Mouse (Mus musculus): ENCODE data around the gene Nrip3.

DNA sequence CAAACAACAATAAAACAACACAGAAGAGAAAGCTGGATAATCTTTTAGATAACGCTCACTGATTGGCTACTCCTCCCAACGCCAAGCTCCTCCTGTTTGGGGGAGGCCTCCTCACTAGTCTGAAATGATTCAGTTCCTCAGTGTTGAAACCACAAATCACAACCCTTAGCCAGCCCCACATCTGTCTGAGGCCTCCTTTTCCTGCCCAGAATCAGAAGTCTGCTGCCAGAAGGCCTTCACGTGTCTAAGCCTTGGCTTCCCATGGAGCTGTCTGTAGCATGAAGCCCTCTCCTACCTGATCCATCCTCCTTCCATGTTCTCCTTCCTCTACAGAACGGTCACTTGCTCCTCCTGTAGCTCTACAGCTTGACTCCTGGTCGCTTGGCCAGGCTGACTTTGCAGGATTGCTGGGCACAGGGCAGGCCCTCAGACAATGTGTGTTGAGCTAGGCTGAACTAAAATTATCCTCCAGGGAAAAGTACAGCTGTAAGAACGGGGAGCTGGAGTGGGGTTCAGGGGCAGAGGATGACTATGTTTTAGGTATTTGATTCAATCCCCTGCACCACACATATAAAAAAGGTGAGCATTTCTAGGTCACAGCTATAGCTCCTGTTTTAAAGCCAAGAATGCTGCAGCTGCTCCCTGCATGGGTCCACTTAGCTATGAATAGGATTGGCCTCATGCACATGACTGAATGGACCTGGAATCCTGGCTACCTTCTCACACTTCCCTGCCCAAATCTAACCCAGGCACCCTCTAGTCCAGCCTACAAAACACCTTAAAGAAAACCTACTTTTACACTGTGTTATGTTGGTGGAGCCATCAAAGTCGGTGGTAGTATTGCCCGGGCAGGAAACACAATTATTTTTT lies 26.0 kb upstream of the Nrip3 start:
- no peak for TF ChIP-seq POLR2A (IDR thresholded peaks at IDR 0.05; ENCODE audit: borderline replicate concordance, low read depth, low read length)
- TF ChIP-seq CTCF (IDR thresholded peaks at IDR 0.05; ENCODE audit: low read depth, low read length), result no peak

Data from bone marrow macrophage, adult 2 months (primary cell).